Mouse (Mus musculus) spleen, embryonic (tissue): ENCODE results near the gene Cacna1a.
"Not testable (repeated sequence)": the region's sequence is repeated elsewhere in the genome, so short reads cannot be mapped to it uniquely, and the experiment has no call there.

ENCODE experiments used
- CTCF ChIA-PET: fragments of 350-600 bp; sonication (Branson Sonifier 250); formaldehyde crosslinking; loops from one replicate; lab custom pipeline; 2022; lab: Charles Lee

Cacna1a gene

GRCm38 (mm10) chr8:84592015-84592662, 203.9 kb downstream of the Cacna1a start:
- CTCF ChIA-PET = no interaction called here

- CTCF ChIA-PET = no interaction called here
Observed at GRCm38 (mm10) chr8:84593143-84593542, 204.9 kb downstream of the Cacna1a start.

- CTCF ChIA-PET = interaction anchor here (0.5 to 0.6 kb wide), 2 partner anchors 339 to 381 kb away, joined by 3 read pairs; no protein-coding TSS in a partner anchor
Observed at GRCm38 (mm10) chr8:84594099-84594780, 206.0 kb downstream of the Cacna1a start.

DNA sequence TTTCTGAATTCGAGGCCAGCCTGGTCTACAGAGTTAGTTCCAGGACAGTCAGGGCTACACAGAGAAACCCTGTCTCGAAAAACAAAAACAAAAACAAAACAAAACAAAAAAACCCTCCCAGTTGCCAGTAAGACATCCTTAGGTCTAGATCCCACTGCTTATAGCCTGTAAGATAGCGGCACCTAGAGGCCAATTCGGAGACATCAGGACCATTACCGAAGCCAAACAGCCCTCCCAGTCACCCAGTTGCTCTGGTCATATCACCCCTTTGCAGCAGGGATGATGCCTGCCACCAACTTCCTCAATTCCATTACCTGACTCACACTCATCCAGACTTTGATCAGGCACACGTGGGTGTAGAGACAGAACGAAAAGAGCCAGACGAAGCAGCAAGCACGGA, 207.4 kb downstream of the Cacna1a start:
- CTCF ChIA-PET = interaction anchor here (0.6 kb wide), 1 partner anchor 65 kb away, joined by 3 read pairs; no protein-coding TSS in a partner anchor

GRCm38 (mm10) chr8:84599401-84599800, 211.2 kb downstream of the Cacna1a start:
- CTCF ChIA-PET = no interaction called here

DNA sequence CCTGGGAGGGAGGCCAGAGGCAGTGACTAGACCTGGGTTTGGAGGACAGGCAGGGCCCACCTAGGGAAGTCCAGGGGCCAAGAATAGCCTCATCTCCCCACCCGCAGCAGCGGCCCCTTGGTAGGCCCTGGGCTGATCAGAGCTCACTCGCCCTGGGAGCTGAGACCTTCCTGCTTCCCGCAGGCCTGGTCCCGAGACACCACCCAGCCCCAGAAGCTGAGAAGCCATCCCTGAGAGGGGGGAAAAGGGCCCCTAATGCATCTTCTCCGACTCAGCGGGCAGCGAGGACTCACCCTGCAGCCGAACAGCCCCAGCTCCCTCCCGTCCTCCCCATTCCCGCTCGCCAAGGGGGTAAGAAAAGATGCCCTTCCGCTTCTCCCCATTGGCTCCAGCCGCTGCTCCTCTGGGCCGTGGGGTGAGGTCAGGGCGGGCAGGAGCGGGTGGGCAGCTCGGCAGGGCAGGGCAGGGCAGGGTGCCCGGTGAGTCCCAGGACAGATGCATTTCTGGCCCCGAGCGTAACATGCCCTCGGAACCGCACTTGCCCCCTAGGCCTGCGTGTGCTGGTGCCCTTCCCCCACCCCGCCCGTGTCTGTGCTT, 212.2 kb downstream of the Cacna1a start:
- CTCF ChIA-PET = interaction anchor here (0.7 kb wide), 1 partner anchor 10 kb away, joined by 8 read pairs; no protein-coding TSS in a partner anchor

DNA sequence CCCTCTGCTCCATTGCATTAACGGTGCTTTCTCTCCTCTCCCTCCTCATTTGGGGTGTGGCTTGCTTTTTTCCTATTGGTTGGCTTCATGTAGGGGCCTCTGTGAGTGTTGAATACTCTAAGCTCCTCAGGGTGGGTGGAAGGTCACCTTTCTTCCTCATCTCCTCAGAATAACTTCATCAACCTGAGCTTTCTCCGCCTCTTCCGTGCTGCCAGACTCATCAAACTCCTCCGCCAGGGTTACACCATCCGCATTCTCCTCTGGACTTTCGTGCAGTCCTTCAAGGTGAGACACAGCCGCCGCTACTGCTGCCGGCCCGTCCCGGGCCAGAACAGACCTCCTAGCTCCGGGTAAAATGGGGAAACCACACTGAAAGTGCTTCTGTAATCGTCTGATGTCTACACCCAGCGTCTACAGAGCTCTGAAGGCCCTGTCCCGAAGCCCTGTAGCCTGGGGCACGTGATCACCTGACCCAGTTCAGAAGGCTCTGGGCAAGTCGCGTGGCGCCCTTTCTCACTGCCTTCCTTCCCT, 213.0 kb downstream of the Cacna1a start:
- CTCF ChIA-PET = interaction anchor here (0.7 kb wide), 1 partner anchor 9 kb away, joined by 8 read pairs; no protein-coding TSS in a partner anchor

DNA sequence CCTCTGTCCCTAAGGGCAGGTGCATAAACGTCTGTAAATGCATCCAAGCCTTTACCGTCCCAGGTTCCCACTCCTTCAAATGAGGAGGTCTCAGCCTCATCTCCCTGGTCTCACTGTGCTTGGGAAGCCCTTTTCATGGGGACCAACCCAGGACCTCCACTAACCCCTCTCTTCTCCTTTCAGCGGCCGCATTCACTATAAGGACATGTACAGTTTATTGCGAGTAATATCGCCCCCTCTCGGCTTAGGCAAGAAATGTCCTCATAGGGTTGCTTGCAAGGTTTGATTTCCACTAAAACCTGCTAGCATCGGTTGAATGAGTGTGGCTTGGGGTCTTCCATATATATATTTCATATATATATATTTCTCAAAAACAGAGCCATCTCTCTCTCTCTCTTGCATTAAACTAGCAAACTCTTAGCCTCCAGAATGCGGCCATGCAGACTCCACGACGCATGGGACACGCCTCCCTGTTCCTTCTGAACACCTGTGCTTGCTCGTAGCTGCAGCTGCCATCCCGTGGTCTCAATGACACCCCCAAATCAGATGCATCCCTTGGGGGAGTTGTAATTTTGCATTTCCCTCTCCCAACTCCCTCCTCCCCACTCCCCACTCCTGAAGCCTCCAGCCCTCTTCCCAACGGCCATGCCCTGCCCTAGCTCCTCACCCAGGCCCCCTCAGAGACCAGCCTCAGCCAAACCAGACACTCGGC, 226.4 kb downstream of the Cacna1a start:
- CTCF ChIA-PET = no interaction called here

- CTCF ChIA-PET = interaction anchor here (0.6 to 0.7 kb wide), 2 partner anchors 15 to 83 kb away, joined by 4 to 5 read pairs; no protein-coding TSS in a partner anchor
Observed at GRCm38 (mm10) chr8:84615666-84616485, 227.6 kb downstream of the Cacna1a start.

GRCm38 (mm10) chr8:84617005-84617404, 228.8 kb downstream of the Cacna1a start:
- CTCF ChIA-PET = no interaction called here

DNA sequence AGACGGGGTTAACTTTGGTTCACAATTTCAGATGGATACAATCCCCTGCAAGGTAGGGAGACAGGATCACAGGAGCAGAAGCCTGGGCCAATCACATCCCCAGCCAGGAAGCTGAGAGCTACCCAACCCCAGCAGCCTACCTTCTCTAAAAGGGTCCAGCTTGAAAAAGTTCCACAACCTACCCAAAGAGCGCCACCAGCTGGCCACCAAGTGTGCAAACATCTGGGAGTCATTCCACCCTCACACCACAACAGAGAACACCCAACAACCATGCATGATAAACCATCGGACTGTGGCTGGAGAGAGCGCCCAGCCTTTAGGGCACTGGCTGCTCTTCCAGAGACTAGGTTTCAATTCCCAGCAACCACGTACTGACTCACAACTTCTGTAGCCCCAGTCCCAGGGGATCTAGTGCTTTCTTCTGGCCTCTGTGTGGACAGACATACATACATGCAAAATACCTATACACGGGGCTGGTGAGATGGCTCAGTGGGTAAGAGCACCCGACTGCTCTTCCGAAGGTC, 232.9 kb downstream of the Cacna1a start:
- CTCF ChIA-PET = no interaction called here

DNA sequence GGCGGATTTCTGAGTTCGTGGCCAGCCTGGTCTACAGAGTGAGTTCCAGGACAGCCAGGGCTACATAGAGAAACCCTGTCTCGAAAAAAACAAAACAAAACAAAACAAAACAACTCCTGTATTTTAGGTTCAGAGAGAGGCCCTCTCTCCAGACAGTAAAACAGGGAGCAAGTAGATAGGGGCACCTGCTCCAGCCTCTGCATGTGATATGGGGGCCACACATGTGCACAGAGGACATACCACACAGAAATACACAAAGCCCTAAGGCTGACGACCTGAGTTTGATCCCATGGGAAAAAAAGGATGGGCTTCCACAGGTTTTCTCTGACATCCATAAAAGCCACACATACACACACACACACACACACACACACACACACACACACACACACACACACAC, 235.2 kb downstream of the Cacna1a start:
- CTCF ChIA-PET = not testable (repeated sequence)

- CTCF ChIA-PET = interaction anchor here (0.5 to 0.6 kb wide), 2 partner anchors 24 to 39 kb away, joined by 3 to 11 read pairs; no protein-coding TSS in a partner anchor
Observed at GRCm38 (mm10) chr8:84629586-84629985, 241.3 kb downstream of the Cacna1a start.

- CTCF ChIA-PET = interaction anchor here (0.6 kb wide), 1 partner anchor 1091 kb away, joined by 3 read pairs; no protein-coding TSS in a partner anchor
Observed at GRCm38 (mm10) chr8:84630145-84630544, 241.9 kb downstream of the Cacna1a start.

GRCm38 (mm10) chr8:84631813-84632212, 243.6 kb downstream of the Cacna1a start:
- CTCF ChIA-PET = no interaction called here

DNA sequence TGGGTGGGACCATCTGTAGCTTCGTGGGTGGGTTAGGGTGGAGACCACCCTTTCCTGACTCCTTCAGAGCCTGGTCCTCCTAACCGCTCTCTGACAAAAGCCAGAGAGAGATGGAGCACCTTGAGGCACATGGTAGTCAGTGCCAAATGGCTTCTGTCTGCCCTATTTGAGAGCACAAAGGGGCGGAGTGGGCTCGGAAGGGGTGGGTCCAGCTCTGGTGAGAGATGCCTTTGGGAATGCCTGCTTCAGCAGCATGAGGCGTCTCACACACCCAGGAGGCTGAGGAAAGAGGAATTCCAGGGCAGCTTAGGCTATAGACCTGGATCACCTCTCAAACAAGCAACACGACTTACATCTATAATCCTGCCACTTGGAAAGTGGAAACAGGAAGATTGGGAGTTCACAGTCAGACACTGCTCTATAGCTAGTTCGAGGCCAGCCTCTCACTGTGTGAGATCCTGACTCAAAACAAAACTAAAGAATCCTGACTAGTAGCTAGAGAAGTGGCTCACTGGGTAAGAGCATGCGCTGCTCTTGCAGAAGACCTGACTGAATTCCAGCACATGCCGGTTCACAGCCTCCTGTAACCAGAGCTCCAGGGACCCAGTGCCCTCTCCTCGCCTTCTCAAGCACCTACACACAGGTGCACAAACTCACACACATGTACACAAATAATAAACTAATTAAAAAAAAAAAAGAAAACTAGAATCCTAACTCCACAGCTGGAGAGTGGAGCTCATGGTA, 245.8 kb downstream of the Cacna1a start:
- CTCF ChIA-PET = interaction anchor here (0.6 kb wide), 1 partner anchor 21 kb away, joined by 13 read pairs; no protein-coding TSS in a partner anchor

GRCm38 (mm10) chr8:84634849-84635304, 246.6 kb downstream of the Cacna1a start:
- CTCF ChIA-PET = interaction anchor here (0.6 kb wide), 1 partner anchor 22 kb away, joined by 13 read pairs; no protein-coding TSS in a partner anchor

- CTCF ChIA-PET = no interaction called here
Observed at GRCm38 (mm10) chr8:84635397-84636050, 247.3 kb downstream of the Cacna1a start.
